Mouse (Mus musculus) ovary, postnatal 36 days (tissue): ENCODE results near the gene Zfp94.
"Not testable (repeated sequence)": the region's sequence is repeated elsewhere in the genome, so short reads cannot be mapped to it uniquely, and the experiment has no call there.

Experiments
- DNase-seq: peaks from one replicate; pipeline ENCODE4 v3.0.0; 2022; ENCODE audit warnings: low spot score, mixed read lengths

Zfp94 gene

GRCm38 (mm10) chr7:24315726-24316566 lies 520 bp downstream of the Zfp94 start:
- DNase-seq, result no peak

DNA sequence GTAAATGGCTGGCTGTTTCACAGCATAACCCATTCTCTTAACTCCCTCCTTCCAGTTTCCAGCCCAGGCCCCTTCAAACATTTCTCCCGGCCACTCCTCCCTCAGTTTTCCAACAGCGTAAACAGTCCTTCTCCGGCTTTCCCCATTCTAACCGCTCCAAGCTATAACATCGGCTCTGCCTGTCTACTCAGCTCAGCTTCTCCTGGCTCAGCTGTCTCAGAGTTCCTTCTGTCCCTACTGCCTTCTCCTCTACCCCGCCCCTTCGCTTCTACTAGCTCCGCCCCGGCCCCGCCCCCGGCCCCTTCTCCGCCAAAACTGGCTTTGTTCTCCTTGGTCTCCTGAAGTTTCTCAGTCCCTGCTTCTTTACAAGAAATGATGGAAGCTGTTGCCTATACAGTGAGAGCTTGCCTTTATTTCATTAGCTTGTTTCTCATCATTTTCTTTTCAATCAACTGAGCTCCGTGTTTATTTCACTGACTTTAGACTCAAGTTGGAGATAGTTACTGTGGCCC lies 15.6 kb downstream of the Zfp94 start, which contains the start of gene Zfp61:
Gene Zfp61, minus strand, starts transcription at position 462 of the 512 bp plus-strand sequence.
- DNase-seq, result peak; percentile 10

DNA sequence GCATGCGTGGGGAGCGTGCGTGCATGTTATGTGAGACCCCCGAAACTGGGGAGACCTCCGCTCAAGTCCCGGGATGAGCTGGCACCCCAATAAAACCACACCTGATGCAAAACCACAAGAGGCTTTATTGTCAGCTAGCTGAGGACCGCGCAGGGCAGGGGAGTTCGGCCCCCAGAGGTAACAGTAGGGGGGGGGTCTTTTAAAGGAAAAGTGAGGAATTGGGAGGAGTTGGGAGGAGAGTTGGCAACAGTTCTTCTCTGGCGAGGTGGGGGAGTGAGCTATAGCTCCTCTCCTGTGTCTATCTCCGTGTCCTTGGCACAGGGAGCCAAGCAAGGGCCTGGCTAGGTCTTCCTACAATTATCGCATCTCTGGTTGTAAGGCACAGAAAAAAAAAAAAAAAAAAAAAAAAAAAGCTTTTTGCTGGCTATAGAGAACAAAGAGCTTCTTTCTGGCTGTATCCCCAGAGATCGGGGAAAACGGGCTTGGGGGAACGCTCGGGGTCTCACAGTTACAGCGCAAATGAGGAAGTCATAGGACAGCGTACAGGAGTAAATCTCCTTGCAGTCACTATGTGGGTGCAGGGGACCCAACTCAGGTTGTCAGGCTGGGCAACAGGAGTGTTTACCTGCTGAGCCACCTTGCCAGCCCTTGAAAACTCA lies 16.5 kb downstream of the Zfp94 start:
- peak; percentile 21 for DNase-seq

DNA sequence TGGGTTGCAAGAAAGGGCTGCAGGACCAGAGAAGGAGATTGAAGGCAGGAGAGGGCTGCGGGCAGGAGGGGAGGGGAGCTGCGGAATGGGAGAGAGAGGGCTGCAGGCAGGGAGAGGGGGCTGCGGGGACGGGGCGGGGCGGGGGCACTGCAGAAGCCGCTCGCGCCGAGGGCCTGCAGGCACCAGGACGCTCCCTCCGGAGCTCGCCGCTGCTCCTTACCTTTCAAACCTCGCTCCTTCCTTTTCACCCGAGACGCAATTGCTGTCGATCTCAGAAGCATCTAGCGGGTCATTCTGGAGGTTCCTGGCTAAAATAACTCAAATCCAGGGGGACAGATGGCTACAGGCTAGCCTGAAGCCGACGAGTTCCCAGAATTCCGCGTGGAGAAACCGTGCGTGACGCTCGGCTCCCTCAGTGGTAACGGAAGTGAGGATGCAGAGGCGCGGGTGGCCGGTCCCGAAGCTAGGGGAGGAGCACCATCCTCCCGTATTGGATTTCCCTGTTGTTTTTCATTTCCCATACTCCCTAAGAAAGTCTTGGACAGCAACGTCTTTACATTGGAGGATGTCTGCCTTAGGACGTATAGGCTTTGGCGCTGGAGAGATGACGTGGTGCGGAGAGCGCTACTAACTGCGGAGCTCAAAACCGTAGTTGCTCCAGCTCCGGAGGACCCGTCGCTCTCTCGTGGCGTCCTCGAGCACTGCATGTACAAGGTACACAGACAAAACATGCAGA lies 17.3 kb downstream of the Zfp94 start:
- peak; percentile 71 for DNase-seq

DNA sequence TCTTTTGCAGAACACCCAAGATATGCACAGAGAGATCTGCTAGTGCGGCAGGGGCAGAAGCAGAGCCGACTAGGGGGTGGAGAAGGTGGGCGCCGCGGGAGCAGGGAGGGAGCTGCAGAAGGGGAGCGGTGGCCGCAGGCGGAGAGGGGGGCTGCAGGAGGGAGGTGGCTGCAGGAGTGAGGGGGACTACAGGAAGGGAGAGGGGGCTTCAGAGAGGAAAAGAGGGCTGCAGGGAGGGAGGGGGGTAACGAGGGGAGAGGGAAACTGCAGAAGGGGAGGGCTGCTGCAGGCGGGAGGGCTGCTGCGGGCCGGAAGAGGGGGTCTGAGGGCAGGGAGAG lies 17.9 kb downstream of the Zfp94 start:
- DNase-seq, result peak; percentile 7

- DNase-seq, result no peak
Measured at GRCm38 (mm10) chr7:24297361-24298095, 18.9 kb downstream of the Zfp94 start.

- no peak for DNase-seq
Measured at GRCm38 (mm10) chr7:24296386-24296785, 20.1 kb downstream of the Zfp94 start.

DNA sequence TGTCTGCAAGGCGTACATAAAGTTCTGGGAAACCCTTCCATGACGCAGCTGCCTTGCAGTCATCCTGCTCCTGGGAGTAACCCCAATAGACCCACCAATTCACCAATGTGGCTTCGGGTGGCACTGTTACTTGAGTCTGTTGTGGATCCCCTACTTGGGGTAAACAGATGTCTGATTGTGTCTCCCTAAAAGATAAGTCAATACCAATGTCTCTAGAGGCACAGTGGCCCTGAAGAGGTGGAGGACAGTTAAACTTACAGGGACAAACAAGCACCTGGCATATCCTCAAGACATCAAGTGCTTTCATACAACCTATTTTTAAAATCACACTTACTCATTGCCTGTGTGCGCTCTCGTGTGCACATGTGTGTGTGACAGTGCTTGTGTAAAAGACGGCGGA lies 21.1 kb downstream of the Zfp94 start:
- DNase-seq, result no peak

DNA sequence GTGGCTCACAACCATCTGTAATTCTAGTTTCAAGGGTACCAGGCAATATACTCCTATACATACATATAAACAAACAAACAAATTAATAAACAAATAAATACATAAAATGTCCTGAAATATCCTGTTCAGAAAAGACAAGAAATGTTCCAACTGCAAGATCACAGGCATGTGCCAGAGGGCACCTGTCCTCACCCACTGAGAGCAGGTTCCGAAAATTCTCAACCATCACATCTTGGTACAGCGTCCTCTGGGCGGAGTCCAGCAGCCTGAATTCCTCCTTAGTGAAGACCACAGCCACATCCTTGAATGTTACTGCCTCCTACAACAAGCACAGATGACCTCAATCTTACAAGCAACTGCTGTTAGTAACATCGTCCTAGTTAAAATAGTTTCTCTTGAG lies 21.7 kb downstream of the Zfp94 start:
- no peak for DNase-seq

DNA sequence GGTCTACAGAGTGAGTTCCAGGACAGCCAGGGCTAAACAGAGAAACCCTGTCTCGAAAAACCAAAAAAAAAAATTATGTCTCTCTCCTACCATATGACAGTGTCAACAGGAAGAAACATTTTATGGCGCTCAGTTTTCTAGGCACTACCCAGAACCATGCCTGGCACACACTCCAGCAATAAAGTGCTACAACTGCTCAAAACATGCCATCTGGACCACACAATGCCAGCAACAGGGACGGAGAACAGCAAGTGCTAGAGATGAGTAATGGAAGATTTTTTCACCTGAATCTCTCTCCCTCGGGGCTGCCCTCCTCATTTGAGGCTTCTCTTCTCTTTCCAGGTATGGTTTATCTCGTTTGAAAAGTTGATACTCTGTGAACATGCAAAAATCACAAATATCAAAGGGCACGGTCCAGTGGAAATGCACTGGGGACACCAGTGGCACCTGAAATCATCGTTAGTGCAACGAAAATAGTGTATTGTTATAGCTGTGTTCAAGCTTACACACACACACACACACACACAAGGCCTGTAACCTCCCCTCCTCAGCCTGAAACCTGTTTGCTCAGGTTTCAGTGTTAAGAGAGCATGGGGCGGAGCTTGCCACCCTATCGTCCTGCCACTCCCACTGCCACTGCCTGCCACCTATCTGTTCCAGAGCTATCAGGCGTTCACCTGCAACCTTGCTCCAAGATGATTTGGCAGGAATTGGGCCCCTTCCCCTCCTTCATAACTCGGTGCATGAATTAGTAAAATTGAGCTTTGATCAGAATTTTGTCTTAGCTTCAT lies 23.2 kb downstream of the Zfp94 start:
- DNase-seq, result no peak

DNA sequence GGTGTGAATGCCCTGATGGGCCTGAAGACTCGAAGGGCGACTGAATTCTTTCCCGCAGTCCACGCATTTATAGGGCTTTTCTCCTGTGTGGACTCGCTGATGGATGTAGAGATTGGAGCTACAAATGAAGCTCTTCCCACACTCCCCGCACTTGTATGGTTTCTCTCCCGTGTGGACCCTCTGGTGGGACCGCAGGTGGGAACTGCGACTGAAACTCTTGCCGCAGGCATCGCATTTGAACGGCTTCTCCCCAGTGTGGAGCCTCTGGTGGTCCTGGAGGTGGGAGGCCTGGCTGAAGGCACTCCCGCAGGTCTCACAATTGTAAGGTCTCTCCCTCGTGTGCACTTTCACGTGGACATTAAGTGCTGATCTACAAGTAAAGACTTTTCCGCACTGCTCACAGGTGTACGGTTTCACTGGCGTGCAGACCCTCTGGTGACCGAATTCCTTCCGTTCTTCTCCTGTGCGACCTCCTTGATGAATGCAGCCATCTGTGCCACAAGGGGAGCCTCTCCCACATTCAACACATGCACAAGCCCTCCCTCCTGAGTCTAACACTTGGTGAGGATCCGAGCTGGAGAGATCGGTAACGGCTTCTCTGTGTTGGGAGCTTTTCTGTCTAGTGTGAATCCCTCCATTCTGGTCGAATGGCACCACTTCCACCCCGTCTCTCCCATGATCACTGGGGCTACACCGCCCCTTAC lies 24.9 kb downstream of the Zfp94 start:
- no peak for DNase-seq

DNA sequence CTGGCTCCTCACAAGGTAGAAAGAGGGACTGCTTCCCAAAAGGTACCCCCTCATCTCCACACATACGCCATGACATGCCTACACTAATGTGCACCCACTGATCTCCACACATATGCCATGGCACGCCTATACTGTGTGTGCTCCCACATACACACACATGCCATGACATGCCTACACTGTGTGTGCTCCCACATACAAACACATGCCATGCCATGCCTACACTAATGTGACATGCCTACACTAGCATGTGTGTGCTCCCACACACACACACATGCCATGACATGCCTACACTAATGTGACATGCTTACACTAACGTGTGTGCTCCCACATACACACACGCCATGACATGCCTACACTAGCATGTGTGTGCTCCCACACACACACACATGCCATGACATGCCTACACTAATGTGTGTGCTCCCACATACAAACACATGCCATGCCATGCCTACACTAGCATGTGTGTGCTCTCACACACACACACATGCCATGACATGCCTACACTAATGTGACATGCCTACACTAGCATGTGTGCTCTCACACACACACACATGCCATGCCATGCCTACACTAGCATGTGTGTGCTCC lies 26.3 kb downstream of the Zfp94 start:
- no peak for DNase-seq

- no peak for DNase-seq
Measured at GRCm38 (mm10) chr7:24288512-24288911, 28.0 kb downstream of the Zfp94 start.

DNA sequence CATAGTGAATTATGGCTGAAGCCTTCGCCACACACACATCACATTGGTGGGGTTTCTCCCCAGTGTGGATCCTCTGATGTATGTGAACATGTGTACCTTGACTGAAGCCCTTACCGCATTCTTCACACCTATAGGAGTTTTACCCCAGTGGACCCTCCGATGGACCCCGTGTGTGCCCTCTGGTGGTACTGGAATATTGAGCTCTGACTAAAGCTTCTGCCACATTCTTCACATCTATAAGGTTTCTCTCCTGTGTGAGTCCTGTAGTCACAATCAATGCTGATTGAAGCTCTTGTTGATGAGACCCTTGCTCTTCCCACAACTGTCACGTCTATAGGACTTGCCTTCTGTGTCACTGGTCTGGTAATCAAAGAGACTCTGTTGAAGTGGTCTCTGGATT lies 28.8 kb downstream of the Zfp94 start:
- DNase-seq, result no peak

DNA sequence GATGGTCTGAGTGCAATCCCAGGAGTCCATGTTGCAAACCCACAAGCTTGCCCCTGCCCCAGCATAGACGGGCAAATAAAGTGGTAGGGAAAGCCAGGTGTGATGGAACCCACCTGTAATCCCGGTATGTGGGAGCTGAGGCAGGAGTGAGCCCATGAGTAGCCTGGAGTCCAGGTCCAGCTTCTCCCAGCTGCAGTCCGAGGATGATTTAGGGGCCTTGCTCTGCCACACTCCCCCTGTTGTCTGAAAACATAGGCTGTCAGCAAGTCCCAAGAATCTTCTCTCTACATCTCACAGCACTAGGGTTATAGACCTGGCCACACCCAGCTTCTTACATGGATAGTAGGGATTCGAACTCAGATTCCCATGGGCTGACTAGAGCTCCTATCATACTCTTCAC lies 29.6 kb downstream of the Zfp94 start:
- DNase-seq, result no peak

DNA sequence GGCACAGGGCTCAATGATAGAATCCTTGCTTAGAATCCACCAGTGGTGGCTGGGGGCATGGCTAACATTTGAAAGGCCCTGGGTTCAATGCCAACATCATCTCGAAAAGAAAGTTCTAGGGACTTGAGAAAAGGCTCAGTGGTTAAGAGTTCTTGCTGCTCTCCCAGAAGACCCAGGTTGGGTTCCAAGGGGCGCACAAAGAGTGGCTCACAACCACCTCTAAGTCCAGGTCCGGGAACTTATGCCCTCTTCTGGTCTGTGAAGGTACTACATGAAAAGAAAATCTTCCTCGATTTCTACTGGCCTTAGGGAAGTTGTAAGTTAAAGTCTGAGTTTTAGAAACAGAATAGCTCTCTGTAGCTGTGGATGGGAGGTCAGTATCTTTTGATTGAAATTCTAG lies 30.4 kb downstream of the Zfp94 start:
- no peak for DNase-seq

- DNase-seq, result no peak
Measured at GRCm38 (mm10) chr7:24280858-24281145, 35.7 kb downstream of the Zfp94 start.

GRCm38 (mm10) chr7:24280031-24280857 lies 36.2 kb downstream of the Zfp94 start:
- DNase-seq, result no peak

GRCm38 (mm10) chr7:24278771-24279170 lies 37.7 kb downstream of the Zfp94 start:
- not testable (repeated sequence) for DNase-seq
